Mouse (Mus musculus): ENCODE data around the gene Prrt4. TPM values are rescaled to one million over a fixed set of nuclear protein-coding genes. Genes with fewer than 3 reads are reported as not detected.

Gene Prrt4
- polyA plus RNA-seq, 1 experiment from 2014 or later = 1.2 TPM

DNA sequence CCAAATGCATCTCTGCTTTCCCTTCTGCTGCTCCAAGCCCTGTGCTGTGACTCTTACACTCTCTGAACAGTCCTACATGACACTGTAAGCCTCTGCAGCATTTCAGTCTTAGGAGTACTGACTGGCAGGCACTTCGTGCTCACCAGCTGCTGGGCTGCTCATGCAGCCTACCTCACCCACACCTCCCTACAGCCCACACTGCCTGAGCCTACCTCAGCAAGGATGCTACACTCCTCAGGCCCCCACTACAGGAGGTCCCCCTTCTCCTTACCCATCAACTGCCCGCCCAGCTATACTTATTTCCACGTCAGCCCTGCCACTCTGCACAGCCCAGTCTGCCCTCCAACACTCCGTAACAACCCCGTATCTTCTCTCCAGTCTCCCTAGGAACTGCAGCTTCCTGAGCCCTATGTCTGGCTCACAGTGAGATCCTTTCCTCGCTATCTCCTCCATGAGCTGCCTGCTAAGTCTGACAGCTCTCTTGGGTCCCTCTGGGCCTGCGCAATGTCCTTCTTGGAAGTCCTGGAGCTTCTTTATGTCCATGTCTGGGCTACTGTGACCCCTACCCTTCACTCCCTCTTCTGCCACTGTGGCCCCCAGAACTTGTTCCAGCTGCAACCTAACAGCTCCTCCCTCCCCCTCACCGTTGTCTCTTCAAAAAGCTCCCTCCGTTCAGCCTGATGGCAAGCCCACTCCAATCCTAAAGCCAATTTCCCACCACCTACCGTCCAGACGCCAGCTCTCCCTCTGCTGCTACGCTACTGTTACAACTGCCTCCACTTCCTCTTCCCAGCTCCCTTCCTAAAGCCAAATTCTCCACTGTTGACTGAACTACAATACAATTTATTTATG lies 33.7 kb downstream of the Prrt4 start:
- H3K4me2 ChIP-seq (ENCODE audit: low read depth, low read length) = peak overlapping the region; percentile 39
- no peaks in the 10 kb centered on the region for H3K27me3 ChIP-seq (ENCODE audit: control insufficient read depth, insufficient read depth, low read length)
- no peak overlapping the region for H3K9ac ChIP-seq (ENCODE audit: low read length)
- no peaks in the 10 kb centered on the region for H3K9me3 ChIP-seq (replicated peaks; ENCODE audit: control insufficient read depth, low read length)
- H3K4me1 ChIP-seq (ENCODE audit: control insufficient read depth, insufficient read depth, low read length) = peaks cover 20% of the 10 kb centered on the region
- H3K27ac ChIP-seq (ENCODE audit: low read length) = peak overlapping the region; percentile 63
- no peak overlapping the region; the same call in 1 of the 2 replicates for H3K4me3 ChIP-seq (ENCODE audit: low read length)
- WGBS = 35% methylated on average over 12 of the region's 12 CpGs
- 0 out of 2 replicates have a peak, but pooled peaks cover 3% of the 10 kb centered on the region for H3K36me3 ChIP-seq (ENCODE audit: control insufficient read depth, insufficient read depth)
- ATAC-seq (replicated peaks; ENCODE audit: extremely low read depth, insufficient read depth, low FRiP score) = peak; percentile 37

DNA sequence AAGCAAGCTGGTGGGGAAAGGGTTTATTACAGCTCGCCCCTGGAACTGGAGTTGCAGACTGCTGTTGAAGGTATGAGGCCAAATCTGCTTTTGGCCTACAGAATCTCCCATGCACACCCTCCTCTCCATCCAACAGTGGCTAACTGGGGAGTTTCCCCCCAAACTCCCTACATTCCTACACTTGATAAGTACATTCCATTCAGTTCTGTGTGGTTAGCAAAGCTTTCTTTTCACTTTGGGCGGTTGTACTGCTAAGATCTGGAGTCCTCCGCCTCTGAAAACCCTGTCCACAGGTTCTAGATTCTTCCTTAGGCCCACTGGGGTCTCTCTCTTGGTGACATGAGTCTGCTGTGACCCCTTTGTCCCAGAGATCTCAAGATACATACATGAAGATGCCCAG lies 34.4 kb downstream of the Prrt4 start:
- no peaks in the 10 kb centered on the region for H3K27me3 ChIP-seq (ENCODE audit: control insufficient read depth, insufficient read depth, low read length)
- no peak overlapping the region for H3K9ac ChIP-seq (ENCODE audit: low read length)
- H3K4me2 ChIP-seq (ENCODE audit: low read depth, low read length) = no peak overlapping the region
- no peak overlapping the region for H3K4me3 ChIP-seq (ENCODE audit: low read length)
- no peak for ATAC-seq (replicated peaks; ENCODE audit: extremely low read depth, insufficient read depth, low FRiP score)
- WGBS = 59% methylated on average over 3 of the region's 3 CpGs
- H3K4me1 ChIP-seq (ENCODE audit: control insufficient read depth, insufficient read depth, low read length) = peaks cover 20% of the 10 kb centered on the region
- 0 out of 2 replicates have a peak, but pooled peaks cover 5% of the 10 kb centered on the region for H3K36me3 ChIP-seq (ENCODE audit: control insufficient read depth, insufficient read depth)
- H3K27ac ChIP-seq (ENCODE audit: low read length) = peak overlapping the region; percentile 63
- H3K9me3 ChIP-seq (replicated peaks; ENCODE audit: control insufficient read depth, low read length) = no peaks in the 10 kb centered on the region

- no peaks in the 10 kb centered on the region for H3K9me3 ChIP-seq (replicated peaks; ENCODE audit: control insufficient read depth, low read length)
- peaks cover 9% of the 10 kb centered on the region; the same call in 1 of the 2 replicates for H3K36me3 ChIP-seq (ENCODE audit: control insufficient read depth, insufficient read depth)
- peaks cover 20% of the 10 kb centered on the region for H3K4me1 ChIP-seq (ENCODE audit: control insufficient read depth, insufficient read depth, low read length)
- no peaks in the 10 kb centered on the region for H3K27me3 ChIP-seq (ENCODE audit: control insufficient read depth, insufficient read depth, low read length)
- no peak for ATAC-seq (replicated peaks; ENCODE audit: extremely low read depth, insufficient read depth, low FRiP score)
- no peak overlapping the region for H3K4me2 ChIP-seq (ENCODE audit: low read depth, low read length)
- no peak overlapping the region for H3K4me3 ChIP-seq (ENCODE audit: low read length)
- H3K9ac ChIP-seq (ENCODE audit: low read length) = no peak overlapping the region
- WGBS = 36% methylated on average over 5 of the region's 5 CpGs
- no peak overlapping the region for H3K27ac ChIP-seq (ENCODE audit: low read length)
Measured at GRCm38 (mm10) chr6:29143608-29144007, 35.8 kb downstream of the Prrt4 start.

DNA sequence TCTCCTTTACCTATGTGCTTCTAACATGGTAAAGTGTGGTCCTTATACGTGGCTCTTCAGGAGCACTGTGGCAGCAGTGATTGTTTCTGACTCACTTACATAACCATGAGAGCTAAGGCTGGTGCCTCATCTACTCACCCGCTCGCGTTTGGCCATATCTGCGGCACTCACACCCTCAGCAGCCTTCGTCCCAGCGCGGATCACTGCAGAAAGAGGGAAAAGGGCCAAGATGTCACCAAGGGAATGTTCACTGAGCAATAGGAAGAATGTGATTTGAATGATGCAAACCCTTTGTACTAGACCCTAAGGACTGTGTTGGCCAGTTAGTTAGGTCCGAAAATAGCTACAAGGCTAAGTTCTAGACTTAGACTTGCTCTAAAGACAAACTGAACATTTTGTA lies 41.9 kb downstream of the Prrt4 start:
- no peaks in the 10 kb centered on the region for H3K4me1 ChIP-seq (ENCODE audit: control insufficient read depth, insufficient read depth, low read length)
- ATAC-seq (replicated peaks; ENCODE audit: extremely low read depth, insufficient read depth, low FRiP score) = no peak
- no peak overlapping the region for H3K9ac ChIP-seq (ENCODE audit: low read length)
- WGBS = 92% methylated on average over 9 of the region's 9 CpGs
- H3K4me3 ChIP-seq (ENCODE audit: low read length) = no peak overlapping the region
- H3K9me3 ChIP-seq (replicated peaks; ENCODE audit: control insufficient read depth, low read length) = no peaks in the 10 kb centered on the region
- no peak overlapping the region for H3K27ac ChIP-seq (ENCODE audit: low read length)
- H3K4me2 ChIP-seq (ENCODE audit: low read depth, low read length) = no peak overlapping the region
- H3K27me3 ChIP-seq (ENCODE audit: control insufficient read depth, insufficient read depth, low read length) = no peaks in the 10 kb centered on the region
- peaks cover 31% of the 10 kb centered on the region for H3K36me3 ChIP-seq (ENCODE audit: control insufficient read depth, insufficient read depth)

DNA sequence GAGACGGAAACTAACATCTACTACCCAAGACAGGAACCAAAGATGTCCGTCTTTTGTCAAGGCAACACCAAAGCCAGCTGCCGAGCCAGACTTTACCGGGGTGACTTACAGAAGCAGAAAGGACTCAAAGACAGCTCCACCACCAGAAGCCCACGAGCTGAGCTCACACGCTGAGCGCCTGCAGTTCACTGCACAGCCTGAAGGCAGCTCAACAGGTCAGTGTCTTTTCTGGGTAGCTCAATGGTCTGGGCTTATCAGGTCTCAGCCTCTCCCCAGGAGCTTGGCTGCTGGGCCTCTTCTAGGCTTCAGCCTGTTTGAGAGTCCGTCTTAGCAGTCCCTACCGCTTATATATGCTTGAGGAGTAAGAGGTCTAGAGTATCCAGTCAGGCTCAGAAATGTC lies 46.3 kb downstream of the Prrt4 start:
- Histone ChIP-seq H3K27ac (ENCODE audit: low read length) (no peak overlapping the region), H3K4me1 (ENCODE audit: control insufficient read depth, insufficient read depth, low read length) (no peaks in the 10 kb centered on the region), H3K4me3 (ENCODE audit: low read length) (no peak overlapping the region), H3K9ac (ENCODE audit: low read length) (no peak overlapping the region), H3K9me3 (replicated peaks; ENCODE audit: control insufficient read depth, low read length) (no peaks in the 10 kb centered on the region), H3K4me2 (ENCODE audit: low read depth, low read length) (no peak overlapping the region), H3K36me3 (ENCODE audit: control insufficient read depth, insufficient read depth) (peaks cover 59% of the 10 kb centered on the region), H3K27me3 (ENCODE audit: control insufficient read depth, insufficient read depth, low read length) (no peaks in the 10 kb centered on the region)
- 89% methylated on average over 9 of the region's 9 CpGs for WGBS
- no peak for ATAC-seq (replicated peaks; ENCODE audit: extremely low read depth, insufficient read depth, low FRiP score)

GRCm38 (mm10) chr6:29126878-29127426 lies 52.4 kb downstream of the Prrt4 start:
- 87% methylated on average over 7 of the region's 7 CpGs for WGBS
- Histone ChIP-seq H3K27ac (ENCODE audit: low read length) (no peak overlapping the region), H3K9me3 (replicated peaks; ENCODE audit: control insufficient read depth, low read length) (no peaks in the 10 kb centered on the region), H3K27me3 (ENCODE audit: control insufficient read depth, insufficient read depth, low read length) (no peaks in the 10 kb centered on the region), H3K4me1 (ENCODE audit: control insufficient read depth, insufficient read depth, low read length) (no peaks in the 10 kb centered on the region), H3K36me3 (ENCODE audit: control insufficient read depth, insufficient read depth) (peaks cover 58% of the 10 kb centered on the region), H3K9ac (ENCODE audit: low read length) (no peak overlapping the region), H3K4me3 (ENCODE audit: low read length) (no peak overlapping the region), H3K4me2 (ENCODE audit: low read depth, low read length) (no peak overlapping the region)
- ATAC-seq (replicated peaks; ENCODE audit: extremely low read depth, insufficient read depth, low FRiP score) = no peak

GRCm38 (mm10) chr6:29119990-29120389 lies 59.4 kb downstream of the Prrt4 start:
- no peaks in the 10 kb centered on the region for H3K9me3 ChIP-seq (replicated peaks; ENCODE audit: control insufficient read depth, low read length)
- no peak overlapping the region for H3K27ac ChIP-seq (ENCODE audit: low read length)
- H3K4me2 ChIP-seq (ENCODE audit: low read depth, low read length) = no peak overlapping the region
- 0 out of 2 replicates have a peak, but pooled peaks cover 3% of the 10 kb centered on the region for H3K4me1 ChIP-seq (ENCODE audit: control insufficient read depth, insufficient read depth, low read length)
- H3K36me3 ChIP-seq (ENCODE audit: control insufficient read depth, insufficient read depth) = peaks cover 8% of the 10 kb centered on the region
- H3K4me3 ChIP-seq (ENCODE audit: low read length) = no peak overlapping the region
- WGBS = 83% methylated on average over 13 of the region's 13 CpGs
- ATAC-seq (replicated peaks; ENCODE audit: extremely low read depth, insufficient read depth, low FRiP score) = no peak
- no peaks in the 10 kb centered on the region for H3K27me3 ChIP-seq (ENCODE audit: control insufficient read depth, insufficient read depth, low read length)
- H3K9ac ChIP-seq (ENCODE audit: low read length) = no peak overlapping the region

Small RNA genes within 50 kb of the gene (microRNA-seq; reads per million reads assigned to microRNA genes)
- gene Gm24303 = not detected

Other genes starting within 250 kb of the Prrt4 start
- not detected in 2 replicates for gene Lep, start 119.4 kb downstream of the Prrt4 start, polyA plus RNA-seq (2015; fragmentation: Nextera tagmentation; extraction: Ambion mirVana)
- 23.5 and 26.1 TPM in 2 replicates for gene Rbm28, start 14.6 kb downstream of the Prrt4 start, polyA plus RNA-seq (2015; fragmentation: Nextera tagmentation; extraction: Ambion mirVana)
- gene Impdh1, start 36.8 kb upstream of the Prrt4 start, polyA plus RNA-seq (2015; fragmentation: Nextera tagmentation; extraction: Ambion mirVana) = 42.7 and 48.4 TPM in 2 replicates
- gene Hilpda, start 92.9 kb upstream of the Prrt4 start, polyA plus RNA-seq (2015; fragmentation: Nextera tagmentation; extraction: Ambion mirVana) = 23.4 and 25.4 TPM in 2 replicates
- gene Fam71f2, start 100.0 kb upstream of the Prrt4 start, polyA plus RNA-seq (2015; fragmentation: Nextera tagmentation; extraction: Ambion mirVana) = 0.29 TPM in 1 of 2 replicates, not detected in the other
- not detected in 2 replicates for gene Fam71f1, start 139.6 kb upstream of the Prrt4 start, polyA plus RNA-seq (2015; fragmentation: Nextera tagmentation; extraction: Ambion mirVana)
- gene Calu, start 168.5 kb upstream of the Prrt4 start, polyA plus RNA-seq (2015; fragmentation: Nextera tagmentation; extraction: Ambion mirVana) = 403 and 405 TPM in 2 replicates
- gene Opn1sw, start 208.9 kb upstream of the Prrt4 start, polyA plus RNA-seq (2015; fragmentation: Nextera tagmentation; extraction: Ambion mirVana) = 0.62 and 0.76 TPM in 2 replicates
- gene Ccdc136, start 216.7 kb upstream of the Prrt4 start, polyA plus RNA-seq (2015; fragmentation: Nextera tagmentation; extraction: Ambion mirVana) = 21.6 and 22.7 TPM in 2 replicates